Mouse (Mus musculus): ENCODE measurements at regions not wholly inside any gene's neighbourhood (a gene's known extent, or its start where the extent isn't known, plus 50 kb on each side); places are given as distances from the start of the nearest gene placed in this dataset.

DNA sequence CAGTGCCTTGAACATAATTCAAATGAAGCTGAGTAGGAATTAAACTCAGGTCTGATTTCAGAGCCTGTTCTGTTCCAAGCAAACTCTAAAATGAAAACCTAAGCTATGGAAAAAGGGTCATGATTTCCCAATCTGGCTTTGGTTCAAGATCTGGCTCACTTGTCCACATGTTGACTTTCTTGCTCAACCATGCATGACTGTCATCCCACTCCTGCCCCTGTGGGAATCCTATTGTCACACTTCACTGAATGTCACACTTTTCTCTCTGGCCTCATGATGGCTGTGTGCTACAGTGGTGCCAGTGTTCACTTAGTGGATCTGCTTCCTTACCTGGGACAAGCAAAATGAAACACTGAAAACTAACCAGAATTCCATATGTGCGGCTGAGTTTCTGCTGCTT is 403.0 kb downstream of the Atp6ap1l start:
- intact Hi-C loops (cut with DNase I): no loop called here
- no peak for DNase-seq (ENCODE audit: low spot score)

GRCm38 (mm10) chr13:90498978-90499377 is 406.2 kb downstream of the Atp6ap1l start:
- no peak for DNase-seq (ENCODE audit: low spot score)
- intact Hi-C loops (cut with DNase I): no loop called here

DNA sequence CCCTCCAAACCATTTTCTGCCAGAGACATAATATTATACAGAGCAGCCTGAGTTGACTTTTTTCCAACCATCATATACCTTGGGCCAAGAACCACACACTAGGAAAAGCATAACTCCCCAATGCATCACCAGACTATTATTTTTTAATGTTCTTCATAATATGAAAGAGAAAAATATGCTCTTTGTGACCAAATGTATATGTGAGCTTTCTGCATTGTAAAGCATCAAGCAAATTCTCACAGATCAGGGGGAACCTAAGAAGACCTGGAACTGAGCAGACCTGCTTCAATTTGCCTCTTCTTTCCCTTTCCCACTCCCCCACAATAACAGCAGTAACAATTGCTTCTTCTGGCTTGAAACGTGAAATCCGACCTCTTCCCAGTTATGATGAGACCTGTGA is 407.6 kb downstream of the Atp6ap1l start:
- intact Hi-C loops (cut with DNase I): no loop called here
- no peak for DNase-seq (ENCODE audit: low spot score)

- intact Hi-C loops (cut with DNase I): no loop called here
- no peak for DNase-seq (ENCODE audit: low spot score)
These were observed 404.3 kb upstream of the Xrcc4 start for GRCm38 (mm10) chr13:90493696-90494095.

GRCm38 (mm10) chr13:90490991-90491951 is 401.9 kb upstream of the Xrcc4 start:
- DNase-seq (ENCODE audit: low spot score): no peak
- intact Hi-C loops (cut with DNase I): no loop called here

DNA sequence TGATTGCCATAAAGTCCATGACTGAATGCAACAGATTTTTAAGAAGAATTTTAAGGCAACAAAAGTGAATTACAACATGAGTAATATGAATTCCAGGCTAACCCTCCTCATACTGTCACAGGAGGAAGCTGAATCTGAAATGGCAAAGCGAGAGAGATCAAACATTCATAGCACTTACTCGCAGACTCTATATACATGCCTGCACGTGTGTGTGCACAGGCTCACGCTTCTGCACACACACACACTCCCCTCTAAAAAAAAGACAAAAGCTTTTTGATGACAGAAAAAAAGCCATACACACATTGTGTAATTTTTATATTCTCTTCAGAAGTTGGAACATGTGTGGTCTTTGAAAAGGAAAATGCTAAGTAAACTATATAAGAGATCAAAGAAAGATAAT is 391.1 kb upstream of the Xrcc4 start:
- intact Hi-C loops (cut with DNase I): no loop called here

GRCm38 (mm10) chr13:90476880-90477279 is 387.5 kb upstream of the Xrcc4 start:
- intact Hi-C loops (cut with DNase I): no loop called here
- DNase-seq (ENCODE audit: low spot score): no peak

More for the DNA sequence above, 391.1 kb upstream of the Xrcc4 start:
- DNase-seq (ENCODE audit: low spot score): no peak

DNA sequence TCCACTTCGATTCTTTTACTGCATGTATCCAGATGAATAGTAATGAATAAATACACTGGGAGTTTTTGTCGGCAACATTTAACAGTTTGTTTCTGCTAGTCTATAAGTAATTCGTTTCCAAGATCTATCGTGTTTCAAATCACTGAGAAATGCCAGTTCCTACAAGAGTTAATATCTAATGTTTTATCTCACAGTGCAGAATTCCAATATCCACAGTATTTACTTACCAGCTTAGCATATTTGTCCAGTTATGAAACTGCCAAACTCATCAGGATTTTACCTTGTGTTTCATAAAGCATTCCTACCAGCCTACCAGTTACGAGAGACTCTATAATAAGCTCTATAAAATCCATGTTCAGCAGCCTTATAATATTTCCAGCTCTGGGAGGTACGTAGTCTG is 385.1 kb upstream of the Xrcc4 start:
- intact Hi-C loops (cut with DNase I): no loop called here
- DNase-seq (ENCODE audit: low spot score): no peak

GRCm38 (mm10) chr13:90474053-90474452 is 384.6 kb upstream of the Xrcc4 start:
- no peak for DNase-seq (ENCODE audit: low spot score)
- intact Hi-C loops (cut with DNase I): no loop called here

DNA sequence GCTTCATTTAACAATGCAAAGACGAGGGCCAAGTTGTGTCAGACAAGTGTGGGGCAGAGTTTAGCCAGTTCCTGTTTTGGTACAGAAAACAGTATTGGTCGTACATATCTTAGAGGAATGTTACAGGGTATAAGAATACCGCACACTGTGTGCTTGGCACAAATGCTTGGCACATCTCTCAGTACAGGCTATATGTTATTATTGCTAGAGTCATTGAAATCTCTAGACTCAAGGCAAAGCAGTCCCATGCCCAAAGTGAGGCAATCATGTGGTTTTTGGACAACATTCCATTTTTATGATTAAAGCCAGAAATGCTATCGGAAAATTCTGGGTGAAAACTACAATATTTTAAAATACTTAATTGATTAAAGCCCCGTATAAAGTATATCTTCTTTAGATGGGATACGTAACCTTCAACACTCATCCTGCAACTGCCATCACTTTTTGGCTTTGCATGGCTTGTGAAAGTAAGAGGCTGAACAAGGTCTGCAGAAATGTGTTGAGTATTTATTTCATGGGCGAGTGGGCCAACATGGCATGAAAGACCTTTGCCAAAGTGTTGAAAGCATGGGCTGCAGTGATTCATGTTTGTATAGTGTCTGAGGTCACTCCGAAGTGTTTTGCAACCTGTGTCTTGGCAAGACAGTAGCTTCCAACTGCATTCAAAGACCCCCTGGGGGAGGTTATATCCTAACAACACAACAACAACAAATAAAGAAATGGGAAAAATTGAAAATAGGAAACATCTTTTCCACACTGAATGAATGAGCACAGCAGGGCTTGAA is 383.8 kb upstream of the Xrcc4 start:
- DNase-seq (ENCODE audit: low spot score): no peak
- intact Hi-C loops (cut with DNase I): no loop called here

- no peak for DNase-seq (ENCODE audit: low spot score)
- intact Hi-C loops (cut with DNase I): no loop called here
These were observed 376.7 kb upstream of the Xrcc4 start for GRCm38 (mm10) chr13:90466096-90466495.

- intact Hi-C loops (cut with DNase I): no loop called here
- DNase-seq (ENCODE audit: low spot score): no peak
These were observed 374.6 kb upstream of the Xrcc4 start for GRCm38 (mm10) chr13:90464051-90464450.

- intact Hi-C loops (cut with DNase I): no loop called here
- DNase-seq (ENCODE audit: low spot score): no peak
These were observed 374.0 kb upstream of the Xrcc4 start for GRCm38 (mm10) chr13:90463381-90463780.

DNA sequence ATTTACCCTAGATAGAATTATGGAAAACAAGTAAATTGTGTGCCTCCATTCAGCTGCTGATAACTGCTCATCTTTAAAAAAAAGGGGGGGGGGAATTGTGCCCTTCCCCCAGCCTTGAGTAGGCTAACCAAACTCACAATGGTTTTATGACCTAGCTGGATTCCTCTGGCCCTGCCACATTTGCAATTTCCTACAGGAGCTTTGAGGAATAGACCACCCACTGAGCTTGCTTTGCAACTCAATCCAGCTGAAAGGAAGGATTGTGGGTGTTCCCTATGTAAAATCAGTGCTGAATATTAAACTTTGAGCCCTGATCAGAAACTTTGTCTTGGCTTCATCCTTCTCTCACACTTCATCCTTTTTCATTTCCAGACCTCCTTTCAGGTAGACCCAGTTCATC is 365.2 kb upstream of the Xrcc4 start:
- intact Hi-C loops (cut with DNase I): no loop called here
- DNase-seq (ENCODE audit: low spot score): no peak

- intact Hi-C loops (cut with DNase I): no loop called here
- DNase-seq (ENCODE audit: low spot score): no peak
These were observed 337.5 kb upstream of the Xrcc4 start for GRCm38 (mm10) chr13:90426901-90427300.

DNA sequence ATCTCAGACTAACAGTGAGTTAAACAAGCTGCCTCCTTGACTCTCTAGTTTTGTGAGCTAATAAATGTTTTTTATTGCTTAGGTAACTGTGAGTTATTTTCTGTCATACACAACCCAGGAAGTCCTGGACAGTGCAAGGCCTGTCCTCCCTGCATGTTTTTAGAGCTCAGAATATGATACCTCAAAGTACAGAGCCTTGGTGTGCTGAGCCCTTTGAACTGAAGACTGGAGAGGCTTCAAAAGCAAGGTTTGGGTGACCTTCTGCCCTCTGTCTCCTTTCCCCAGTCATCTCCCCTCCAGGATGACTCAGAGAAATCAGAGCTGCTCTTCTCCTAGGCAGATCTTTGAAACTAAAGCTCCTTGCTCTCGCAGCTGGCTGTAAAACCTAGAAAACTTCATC is 336.0 kb upstream of the Xrcc4 start:
- intact Hi-C loops (cut with DNase I): no loop called here
- DNase-seq (ENCODE audit: low spot score): no peak

GRCm38 (mm10) chr13:90424541-90424940 is 335.1 kb upstream of the Xrcc4 start:
- intact Hi-C loops (cut with DNase I): no loop called here
- DNase-seq (ENCODE audit: low spot score): no peak

DNA sequence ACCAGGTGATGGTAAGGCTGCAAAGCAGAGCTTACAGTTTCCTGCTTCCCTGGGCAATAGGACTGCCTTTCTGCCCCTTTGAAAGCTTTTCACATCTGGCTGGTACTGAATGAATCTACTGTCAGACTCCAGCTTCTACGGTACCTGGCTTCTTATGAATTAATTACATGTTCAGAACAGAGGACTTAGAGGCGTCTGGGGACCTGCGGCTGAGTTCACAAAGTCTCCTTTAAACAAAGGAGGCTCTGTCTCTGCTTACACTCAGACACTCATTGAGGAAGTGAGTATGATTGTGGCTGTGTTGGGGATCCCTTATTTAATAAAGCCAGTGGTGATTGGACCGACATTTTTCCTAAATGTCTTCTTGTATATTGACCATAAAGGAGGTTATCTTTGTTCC is 331.6 kb upstream of the Xrcc4 start:
- intact Hi-C loops (cut with DNase I): no loop called here
- no peak for DNase-seq (ENCODE audit: low spot score)

DNA sequence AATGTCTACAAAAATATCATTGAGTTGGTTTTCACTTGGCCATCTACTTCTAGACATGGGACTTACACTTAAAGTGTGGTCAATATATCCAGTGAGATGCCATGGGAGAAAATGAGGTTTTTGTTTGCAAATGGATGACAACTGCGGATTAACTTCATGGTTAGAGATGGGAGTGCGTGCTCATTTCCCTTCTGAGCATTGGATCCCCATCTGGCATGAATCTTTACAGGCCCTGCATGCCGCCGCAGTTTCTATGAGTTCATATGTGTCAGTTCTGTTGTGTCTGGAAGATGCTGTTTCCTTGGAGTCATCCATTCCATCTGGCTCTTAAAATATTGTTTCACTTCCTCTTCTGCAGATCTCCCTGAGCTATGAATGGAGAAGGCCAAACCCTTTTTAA is 315.0 kb upstream of the Xrcc4 start:
- no peak for DNase-seq (ENCODE audit: low spot score)
- intact Hi-C loops (cut with DNase I): no loop called here

- intact Hi-C loops (cut with DNase I): no loop called here
- no peak for DNase-seq (ENCODE audit: low spot score)
These were observed 312.7 kb upstream of the Xrcc4 start for GRCm38 (mm10) chr13:90402061-90402460.

DNA sequence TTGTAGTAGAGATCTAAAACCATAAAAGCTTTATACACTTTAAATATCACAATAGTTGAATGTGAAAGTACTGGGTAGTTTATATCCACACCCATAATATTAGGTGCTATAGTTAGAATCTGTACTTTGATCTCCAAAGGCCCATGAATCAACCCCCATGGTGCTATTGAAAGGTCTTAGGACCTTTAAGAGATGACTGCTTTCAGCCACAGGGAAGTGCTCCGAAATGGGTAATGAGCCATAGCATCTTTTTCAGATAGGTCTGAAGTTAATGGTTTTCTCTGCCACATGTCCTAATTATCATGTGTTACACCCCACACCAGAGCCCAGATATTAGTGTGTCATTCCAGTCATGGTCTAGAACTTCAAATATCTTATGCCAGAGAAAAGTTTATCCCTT is 312.1 kb upstream of the Xrcc4 start:
- DNase-seq (ENCODE audit: low spot score): no peak
- intact Hi-C loops (cut with DNase I): no loop called here

Measured in heart, postnatal 25 days (tissue).